Comparison of ENCODE assay signal across 26 mouse cellular contexts in genomic region chr6:83203320-83203719, GRCm38 (mm10). TPM values are rescaled to one million over a fixed set of nuclear protein-coding genes. Genes with fewer than 3 reads are reported as not detected.
"Had no signal": no experiment of that assay in that cellular context is flagged by ENCODE, and none has a peak within 500 bp of the region (broad histone marks: within the 10 kb centered on the region; RNA-seq: fewer than 3 reads in every experiment).

No protein-coding gene starts in this region.

- ATAC-seq: hindbrain, embryonic 16.5 days; inflammation-experienced regulatory T-cells, adult 6 months; intestine, embryonic 15.5 days; intestine, postnatal 0 days had no signal

- H3K4me3 ChIP-seq: gastrocnemius, adult 2 months; heart, adult 2 months; heart, embryonic 12.5 days; hindbrain, embryonic 10.5 days; hindbrain, embryonic 12.5 days; intestine, embryonic 15.5 days; layer of hippocampus, adult 2 months; left cerebral cortex, adult 2 months; limb, embryonic 10.5 days; limb, embryonic 12.5 days; liver, embryonic 13.5 days had no signal

- H3K27ac ChIP-seq: gastrocnemius, adult 2 months; heart, adult 2 months; hindbrain, embryonic 10.5 days; hindbrain, embryonic 12.5 days; hindbrain, embryonic 14.5 days; intestine, embryonic 15.5 days; layer of hippocampus, adult 2 months; left cerebral cortex, adult 2 months; limb, embryonic 10.5 days; limb, embryonic 12.5 days; liver, embryonic 13.5 days had no signal

- H3K27me3 ChIP-seq: heart, embryonic 12.5 days; hindbrain, embryonic 12.5 days; intestine, embryonic 15.5 days; limb, embryonic 12.5 days; liver, embryonic 13.5 days had no signal

- H3K4me1 ChIP-seq: intestine, embryonic 15.5 days; limb, embryonic 10.5 days; limb, embryonic 12.5 days; liver, embryonic 13.5 days had no signal

- DNase-seq: gastrocnemius, adult 2 months; gastrocnemius, postnatal 10 days; gastrocnemius, postnatal 25 days; heart, adult 2 months; heart, postnatal 10 days; heart, postnatal 4 days; kidney, adult 18-20 months; kidney, adult 8-10 months; kidney, postnatal 10 days; kidney, postnatal 25 days; kidney, postnatal 4 days; liver; liver, embryonic 13.5 days had no signal

- H3K9me3 ChIP-seq: heart, embryonic 12.5 days; hindbrain, embryonic 10.5 days; hindbrain, embryonic 12.5 days; intestine, embryonic 15.5 days; limb, embryonic 10.5 days; limb, embryonic 12.5 days; liver, embryonic 13.5 days had no signal

- H3K9ac ChIP-seq: heart, embryonic 12.5 days; hindbrain, embryonic 12.5 days; hindbrain, embryonic 14.5 days; intestine, embryonic 15.5 days; limb, embryonic 12.5 days; liver, embryonic 13.5 days had no signal

- H3K4me2 ChIP-seq: heart, embryonic 12.5 days; hindbrain, embryonic 12.5 days; hindbrain, embryonic 14.5 days; intestine, embryonic 15.5 days; limb, embryonic 12.5 days; liver, embryonic 11.5 days; liver, embryonic 13.5 days had no signal

RNA-seq across cellular contexts. Expression of gene 1700003E16Rik, which starts 47.1 kb away (rescaled TPM):
- polyA plus RNA-seq: inflammation-experienced regulatory T-cells, adult 6 months had no signal
